Mouse (Mus musculus): Measurements from ENCODE around the gene Tmem8.

Gene Tmem8

DNA sequence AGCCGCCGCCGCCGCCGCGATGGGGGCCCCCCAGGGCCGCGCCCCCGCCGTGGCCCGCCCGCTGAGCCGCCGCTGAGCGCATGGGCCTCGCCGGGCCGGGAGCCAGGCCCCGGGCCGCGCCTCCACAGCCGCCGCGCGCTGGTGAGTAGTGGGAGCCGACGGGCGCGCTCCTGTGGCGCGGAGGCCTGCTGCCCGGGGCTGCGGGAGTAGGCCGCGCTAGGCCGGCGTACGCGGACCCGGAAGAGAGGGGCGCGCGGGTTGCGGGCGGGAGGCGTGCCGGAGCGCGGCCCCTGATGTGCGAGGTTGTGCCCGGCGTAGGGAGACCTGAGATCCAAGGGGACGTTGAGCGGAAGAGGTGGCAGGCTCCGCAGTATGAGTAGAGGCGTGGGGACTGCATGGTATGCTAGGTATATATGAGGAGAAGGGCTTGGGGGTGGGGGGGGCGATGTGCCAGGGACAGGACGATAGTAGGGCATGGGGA is 25.8 kb downstream of the Tmem8 start:
- no peak for DNase-seq (ENCODE audit: extremely low spot score, low spot score)

DNA sequence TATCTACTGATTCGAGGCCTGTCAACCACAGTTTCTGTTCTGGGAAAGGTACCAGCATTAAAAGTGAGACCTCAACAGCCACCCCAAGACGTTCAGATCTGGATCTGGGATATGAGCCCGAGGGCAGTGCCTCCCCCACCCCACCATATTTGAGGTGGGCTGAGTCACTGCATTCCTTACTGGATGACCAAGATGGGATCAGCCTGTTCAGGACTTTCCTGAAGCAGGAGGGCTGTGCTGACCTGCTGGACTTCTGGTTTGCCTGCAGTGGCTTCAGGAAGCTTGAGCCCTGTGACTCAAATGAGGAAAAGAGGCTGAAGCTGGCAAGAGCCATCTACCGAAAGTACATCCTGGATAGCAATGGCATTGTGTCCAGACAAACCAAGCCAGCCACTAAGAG is 29.7 kb downstream of the Tmem8 start:
- no peak for DNase-seq (ENCODE audit: extremely low spot score, low spot score)

DNA sequence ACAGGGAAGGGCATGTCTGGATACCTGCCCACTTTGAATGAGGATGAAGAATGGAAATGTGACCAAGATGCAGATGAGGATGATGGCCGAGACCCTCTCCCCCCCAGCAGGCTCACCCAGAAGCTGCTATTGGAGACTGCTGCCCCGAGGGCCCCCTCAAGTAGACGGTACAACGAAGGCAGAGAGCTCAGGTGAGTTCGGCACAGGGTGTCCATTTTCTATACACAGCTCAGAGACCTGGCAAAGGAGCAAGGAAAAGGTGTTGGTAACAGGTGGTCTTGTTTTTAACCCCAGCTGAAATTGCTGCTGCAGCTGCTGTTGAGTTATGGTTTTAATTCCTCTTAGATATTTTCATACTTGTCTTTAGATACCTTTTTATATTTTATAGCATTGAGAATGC is 30.3 kb downstream of the Tmem8 start:
- no peak for DNase-seq (ENCODE audit: extremely low spot score, low spot score)

DNA sequence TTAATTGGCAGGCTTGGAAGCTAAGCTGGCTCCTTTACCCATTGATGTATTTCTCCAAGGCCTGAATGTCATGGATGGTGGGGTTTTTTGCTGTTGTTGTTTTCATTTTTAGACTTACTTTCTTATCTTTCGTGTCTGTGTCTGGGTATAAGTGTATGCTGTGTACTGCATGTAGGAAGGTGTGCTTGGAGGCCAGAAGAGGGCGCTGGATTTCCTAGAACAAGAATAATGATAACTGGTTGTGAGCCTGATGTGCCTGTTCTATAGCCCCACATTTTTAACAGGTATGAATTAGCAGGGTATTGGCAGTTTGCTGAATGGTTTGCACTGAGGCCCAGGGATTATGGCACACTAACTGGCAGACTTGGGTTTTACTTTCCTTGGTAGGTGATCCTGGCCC is 36.0 kb downstream of the Tmem8 start:
- no peak for DNase-seq (ENCODE audit: extremely low spot score, low spot score)

DNA sequence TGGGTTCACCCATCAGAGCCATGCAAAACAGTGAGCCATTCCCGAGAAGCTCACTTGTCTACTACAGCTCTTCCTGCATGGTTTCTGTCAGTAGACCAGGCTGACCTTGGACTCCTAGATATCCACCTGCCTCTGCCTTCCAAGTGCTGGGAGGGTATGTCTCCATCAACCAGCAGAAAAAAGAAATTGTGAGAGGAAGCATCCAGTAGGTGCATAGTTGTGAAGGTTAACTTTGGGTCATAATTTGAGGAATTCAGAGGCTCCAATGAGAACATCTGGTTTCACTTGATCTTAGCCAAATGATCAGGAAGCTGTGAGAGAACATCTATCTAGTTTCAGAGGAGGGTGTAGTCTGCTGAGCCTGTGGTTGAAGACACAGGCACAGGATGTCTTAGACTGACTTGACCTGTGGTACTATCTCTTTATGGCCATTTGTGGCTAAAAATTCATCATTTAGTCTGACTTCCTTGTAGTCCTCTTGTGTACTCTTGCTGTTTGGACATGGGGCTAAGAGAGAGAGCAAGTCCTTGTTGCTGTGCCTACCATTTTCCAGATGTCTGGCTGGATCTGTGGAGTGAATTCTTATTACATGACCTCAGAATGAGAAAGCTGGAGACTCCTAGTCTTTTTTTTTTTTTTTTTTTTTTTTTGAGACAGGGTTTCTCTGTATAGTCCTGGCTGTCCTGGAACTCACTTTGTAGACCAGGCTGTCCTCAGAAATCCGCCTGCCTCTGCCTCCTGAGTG is 39.0 kb downstream of the Tmem8 start:
- DNase-seq (ENCODE audit: extremely low spot score, low spot score) = no peak

DNA sequence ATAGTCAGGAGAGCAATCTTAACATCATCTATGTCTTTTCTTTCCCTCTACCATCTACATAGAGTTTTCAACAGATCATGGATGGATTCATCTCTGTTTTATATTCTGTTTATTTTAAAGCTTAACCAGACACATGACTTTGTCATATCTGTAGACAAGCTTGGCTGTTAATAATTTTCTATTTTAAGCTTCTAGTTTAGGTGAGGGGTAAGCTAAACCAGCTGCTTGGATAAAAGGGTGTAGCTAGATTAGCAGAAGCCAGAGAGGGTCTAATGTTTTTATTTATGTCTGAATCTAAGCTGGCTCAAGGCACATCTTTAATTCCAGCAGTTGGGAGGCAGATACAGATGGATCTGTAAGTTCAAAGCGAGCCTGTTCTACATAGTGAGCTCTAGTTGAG is 49.6 kb downstream of the Tmem8 start:
- no peak for DNase-seq (ENCODE audit: extremely low spot score, low spot score)

DNA sequence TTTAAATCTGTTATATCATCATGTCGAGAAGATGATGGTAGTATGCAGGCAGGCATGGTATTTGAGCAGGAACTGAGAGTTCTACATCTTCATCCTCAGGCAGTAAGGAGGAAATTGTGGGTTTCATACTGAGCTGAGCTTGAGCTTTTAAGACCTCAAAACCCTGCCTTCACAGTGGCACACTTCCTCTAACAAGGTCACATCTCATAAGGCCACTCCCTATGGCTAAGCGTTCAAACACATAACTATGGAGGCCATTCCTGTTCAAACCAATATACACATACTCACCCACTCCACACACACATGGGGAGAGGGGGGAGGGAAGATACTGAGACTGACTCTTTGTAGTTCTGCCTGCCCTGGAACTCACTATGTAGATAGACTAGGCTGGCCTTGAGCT is 54.9 kb downstream of the Tmem8 start:
- DNase-seq (ENCODE audit: extremely low spot score, low spot score) = no peak
